Mouse (Mus musculus): ENCODE data around the gene Gm20917.
"Not testable (repeated sequence)": the region's sequence is repeated elsewhere in the genome, so short reads cannot be mapped to it uniquely, and the experiment has no call there.

The Gm20917 gene

GRCm38 (mm10) chrY:79151022-79151421 is at the start of gene Gm20917:
Gene Gm20917, minus strand, starts transcription at chrY:79151122.
- not testable (repeated sequence) for DNase-seq (ENCODE audit: low read depth, low spot score)
